Mouse (Mus musculus) heart, embryonic 10.5 days (tissue): ENCODE measurements at regions not wholly inside any gene's neighbourhood (a gene's known extent, or its start where the extent isn't known, plus 50 kb on each side); places are given as distances from the start of the nearest gene placed in this dataset.
A peak's percentile ranks its signal among the peaks of the same experiment; 100 is the strongest.

Source experiments
- DNase-seq: peaks from one replicate; pipeline ENCODE4 v3.0.0-alpha.2; 2017; ENCODE audit warnings: low spot score
- H3K27ac ChIP-seq: fragments of 300-500 bp; sonication (generic); 2 replicates; pipeline ENCODE4 v1.5.1; 2016; ENCODE audit warnings: mild to moderate bottlenecking
- H3K27me3 ChIP-seq: fragments of 300-500 bp; sonication (generic); 2 replicates; pipeline ENCODE4 v1.6.1; 2016; ENCODE audit warnings: mild to moderate bottlenecking; ENCODE audit not compliant: poor library complexity, insufficient read depth, severe bottlenecking
- H3K36me3 ChIP-seq: fragments of 300-500 bp; sonication (generic); 2 replicates; pipeline ENCODE4 v1.6.1; 2016; ENCODE audit warnings: mild to moderate bottlenecking, moderate library complexity
- H3K4me1 ChIP-seq: fragments of 300-500 bp; sonication (generic); 2 replicates; pipeline ENCODE4 v1.6.1; 2016; ENCODE audit warnings: mild to moderate bottlenecking
- H3K4me3 ChIP-seq: fragments of 300-500 bp; sonication (generic); 2 replicates; pipeline ENCODE4 v1.5.1; 2016; ENCODE audit warnings: mild to moderate bottlenecking, moderate library complexity
- H3K9me3 ChIP-seq: fragments of 300-500 bp; sonication (generic); 2 replicates; pipeline ENCODE4 v1.6.1; 2016; ENCODE audit warnings: mild to moderate bottlenecking, moderate library complexity
- WGBS: fragments of 180-500 bp; shearing (Covaris S2); methylation state at CpG from one replicate; pipeline ENCODE4 v1.1.7; 2016; 5-methylcytosine and 5-hydroxymethylcytosine counted together

- WGBS: 51% methylated on average over 3 of the region's 3 CpGs
- Histone ChIP-seq H3K4me1 (no peaks in the 10 kb centered on the region), H3K9me3 (no peaks in the 10 kb centered on the region), H3K36me3 (no peaks in the 10 kb centered on the region), H3K4me3 (no peak overlapping the region), H3K27ac (no peak overlapping the region), H3K27me3 (no peaks in the 10 kb centered on the region)
- peak; percentile 42 for DNase-seq
Observed at GRCm38 (mm10) chr2:19714025-19714424, 56.5 kb downstream of the Otud1 start.

DNA sequence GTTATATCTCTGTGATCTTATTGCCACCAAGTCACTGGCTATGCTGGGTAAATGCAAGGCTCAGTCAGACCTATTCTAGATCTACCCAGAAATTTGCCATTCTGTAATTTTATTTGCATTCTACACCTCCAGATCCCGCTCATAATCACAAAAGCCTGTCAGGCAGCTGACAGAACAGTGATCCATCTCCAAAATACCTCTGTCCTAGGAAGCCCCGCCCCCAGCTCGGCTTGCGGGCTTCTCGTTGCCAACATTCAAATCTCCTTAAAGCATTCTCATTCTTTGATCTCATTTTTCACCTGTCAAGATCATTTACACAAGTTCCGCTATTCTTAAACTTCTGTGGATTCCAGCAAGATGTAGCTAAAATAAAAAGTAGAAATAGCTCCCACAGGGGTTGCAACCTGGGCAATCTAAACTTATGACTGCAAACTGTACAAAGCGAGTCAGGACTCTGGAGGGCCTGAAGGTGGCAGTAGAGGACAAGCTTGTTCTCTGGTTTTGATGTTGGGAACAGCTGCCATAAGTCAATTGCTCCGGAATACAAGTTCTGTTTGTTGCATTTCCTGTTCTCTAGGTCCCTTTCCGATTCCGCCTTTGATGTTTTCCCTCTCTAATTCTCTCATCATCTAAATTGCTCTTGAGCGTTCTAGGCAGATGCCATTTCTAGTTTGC, 58.1 kb downstream of the Otud1 start:
- DNase-seq: peak; percentile 85
- 25% methylated on average over 11 of the region's 11 CpGs for WGBS
- Histone ChIP-seq H3K9me3 (no peaks in the 10 kb centered on the region), H3K4me1 (no peaks in the 10 kb centered on the region), H3K27ac (no peak overlapping the region), H3K36me3 (no peaks in the 10 kb centered on the region), H3K27me3 (no peaks in the 10 kb centered on the region), H3K4me3 (peak overlapping the region; percentile 41; the same call in 1 of the 2 replicates)

GRCm38 (mm10) chr2:19716388-19716787, 58.8 kb downstream of the Otud1 start:
- no peaks in the 10 kb centered on the region for H3K27me3 ChIP-seq
- WGBS: 90% methylated on average over 5 of the region's 5 CpGs
- DNase-seq: peak; percentile 14
- no peaks in the 10 kb centered on the region for H3K4me1 ChIP-seq
- H3K4me3 ChIP-seq: no peak overlapping the region
- no peaks in the 10 kb centered on the region for H3K36me3 ChIP-seq
- H3K9me3 ChIP-seq: no peaks in the 10 kb centered on the region
- H3K27ac ChIP-seq: no peak overlapping the region

GRCm38 (mm10) chr2:19726085-19726484, 68.5 kb downstream of the Otud1 start:
- Histone ChIP-seq H3K9me3 (no peaks in the 10 kb centered on the region), H3K4me3 (no peak overlapping the region), H3K36me3 (no peaks in the 10 kb centered on the region), H3K4me1 (no peaks in the 10 kb centered on the region), H3K27me3 (no peaks in the 10 kb centered on the region), H3K27ac (no peak overlapping the region)
- DNase-seq: no peak
- 74% methylated on average over 6 of the region's 6 CpGs for WGBS

GRCm38 (mm10) chr2:19726904-19727303, 69.4 kb downstream of the Otud1 start:
- Histone ChIP-seq H3K27me3 (no peaks in the 10 kb centered on the region), H3K4me3 (no peak overlapping the region), H3K27ac (no peak overlapping the region), H3K4me1 (no peaks in the 10 kb centered on the region), H3K36me3 (no peaks in the 10 kb centered on the region), H3K9me3 (no peaks in the 10 kb centered on the region)
- no peak for DNase-seq
- WGBS: 9% methylated on average over 9 of the region's 9 CpGs

DNA sequence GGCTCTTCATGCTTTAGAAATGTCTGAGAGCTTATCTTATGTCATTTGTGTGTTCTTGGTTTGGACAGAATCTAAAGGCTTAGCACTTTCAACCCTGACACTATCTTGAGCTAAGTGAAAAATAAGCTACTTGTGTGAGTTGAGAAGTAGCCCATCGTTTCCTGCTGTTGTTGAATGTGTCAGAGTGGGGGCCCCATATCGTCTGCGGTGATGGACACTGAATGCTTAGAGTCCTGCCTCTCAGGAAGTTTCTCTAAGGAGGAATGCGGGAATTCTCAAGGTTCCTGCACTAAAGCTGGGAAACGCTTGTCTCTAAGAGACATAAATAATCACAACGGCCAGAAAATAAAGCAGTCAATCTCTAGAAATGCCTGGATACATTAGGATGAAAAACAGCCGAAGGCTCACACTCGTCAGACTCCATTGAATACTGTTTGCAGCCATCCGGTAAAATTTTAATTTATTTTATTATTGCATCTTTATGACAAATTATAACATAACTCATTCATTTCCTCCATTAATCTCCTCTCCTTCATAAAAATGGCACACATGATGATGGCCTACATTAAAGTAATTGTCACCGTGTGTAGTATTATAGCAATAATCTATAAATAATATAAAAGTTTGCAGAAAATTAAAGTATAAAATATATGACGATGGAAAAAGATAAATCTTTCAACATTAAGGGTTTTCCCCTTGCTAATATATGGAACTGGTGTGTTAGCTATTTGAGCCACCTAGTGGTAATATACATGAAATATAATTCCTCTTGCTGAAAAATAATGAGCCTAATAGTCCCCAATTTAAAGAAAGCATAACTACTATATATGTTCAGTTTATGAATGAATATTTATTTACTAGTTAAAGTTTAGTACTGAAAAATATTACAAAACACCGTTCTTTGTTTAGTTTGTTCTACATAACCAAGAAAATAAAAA, 75.6 kb downstream of the Otud1 start:
- Histone ChIP-seq H3K4me1 (no peaks in the 10 kb centered on the region), H3K27ac (no peak overlapping the region), H3K9me3 (no peaks in the 10 kb centered on the region), H3K4me3 (no peak overlapping the region), H3K27me3 (no peaks in the 10 kb centered on the region), H3K36me3 (no peaks in the 10 kb centered on the region)
- WGBS: 54% methylated on average over 12 of the region's 12 CpGs
- DNase-seq: no peak

DNA sequence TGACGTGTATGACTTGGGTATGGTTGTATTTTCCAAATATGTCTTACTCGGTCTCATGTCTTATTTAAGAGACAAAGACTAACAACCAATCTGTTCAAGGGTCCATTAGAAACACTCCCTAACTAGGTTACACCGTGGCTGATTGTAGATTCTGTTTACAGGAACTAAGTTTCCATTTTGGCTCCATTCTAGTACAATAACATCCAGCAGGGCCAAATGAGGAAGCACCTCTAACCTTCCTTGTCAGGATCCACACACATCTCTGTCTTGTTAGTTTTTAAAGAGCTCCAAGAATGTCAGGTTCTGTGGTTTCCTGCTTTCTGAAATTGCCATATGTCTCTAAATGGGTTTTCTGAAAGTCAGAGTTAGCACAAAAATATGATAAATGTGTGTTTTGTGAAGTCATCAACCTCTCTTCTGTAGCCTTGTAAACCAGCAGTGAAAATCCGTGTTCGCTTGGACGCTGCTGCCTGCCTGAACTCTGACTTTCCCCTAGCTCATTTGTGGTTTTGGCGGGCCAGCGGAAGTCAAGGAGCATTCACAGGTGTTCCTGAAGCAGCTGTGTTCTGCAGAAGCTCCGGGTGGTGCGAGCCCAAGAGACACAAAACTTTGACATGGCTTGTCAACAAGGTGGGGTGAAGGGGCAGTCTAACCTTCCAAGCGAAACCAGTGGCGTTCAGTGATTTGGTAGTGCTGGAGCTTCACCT, 76.8 kb downstream of the Otud1 start:
- Histone ChIP-seq H3K4me1 (no peaks in the 10 kb centered on the region), H3K27ac (no peak overlapping the region), H3K36me3 (no peaks in the 10 kb centered on the region), H3K4me3 (no peak overlapping the region), H3K27me3 (no peaks in the 10 kb centered on the region), H3K9me3 (no peaks in the 10 kb centered on the region)
- WGBS: 75% methylated on average over 12 of the region's 12 CpGs
- DNase-seq: no peak

DNA sequence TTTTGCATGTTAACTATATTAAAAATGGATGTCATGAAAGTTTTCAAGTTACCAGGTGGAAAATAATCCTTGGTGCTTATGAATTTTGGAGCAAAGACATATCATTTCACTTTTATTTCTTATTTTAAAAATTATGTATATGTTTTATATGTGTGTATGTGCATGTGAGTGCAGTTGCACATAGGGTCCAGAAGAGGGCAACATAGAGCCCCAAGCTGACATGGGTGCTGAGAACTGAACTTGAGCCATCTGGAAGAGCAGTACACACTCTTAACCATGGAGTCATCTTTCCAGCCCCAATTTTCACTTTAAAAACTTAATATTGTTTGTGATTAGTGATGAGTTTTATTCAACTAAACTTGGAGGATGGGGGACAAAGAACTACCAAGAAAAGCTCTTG, 84.0 kb downstream of the Otud1 start:
- Histone ChIP-seq H3K27ac (no peak overlapping the region), H3K36me3 (no peaks in the 10 kb centered on the region), H3K27me3 (no peaks in the 10 kb centered on the region), H3K4me1 (no peaks in the 10 kb centered on the region), H3K4me3 (no peak overlapping the region), H3K9me3 (no peaks in the 10 kb centered on the region)
- DNase-seq: no peak

- 87% methylated on average over 4 of the region's 4 CpGs for WGBS
- no peak overlapping the region for H3K27ac ChIP-seq
- DNase-seq: no peak
- H3K36me3 ChIP-seq: no peaks in the 10 kb centered on the region
- no peaks in the 10 kb centered on the region for H3K27me3 ChIP-seq
- no peak overlapping the region for H3K4me3 ChIP-seq
- no peaks in the 10 kb centered on the region for H3K4me1 ChIP-seq
- no peaks in the 10 kb centered on the region for H3K9me3 ChIP-seq
Observed at GRCm38 (mm10) chr2:19743467-19743866, 85.9 kb downstream of the Otud1 start.

DNA sequence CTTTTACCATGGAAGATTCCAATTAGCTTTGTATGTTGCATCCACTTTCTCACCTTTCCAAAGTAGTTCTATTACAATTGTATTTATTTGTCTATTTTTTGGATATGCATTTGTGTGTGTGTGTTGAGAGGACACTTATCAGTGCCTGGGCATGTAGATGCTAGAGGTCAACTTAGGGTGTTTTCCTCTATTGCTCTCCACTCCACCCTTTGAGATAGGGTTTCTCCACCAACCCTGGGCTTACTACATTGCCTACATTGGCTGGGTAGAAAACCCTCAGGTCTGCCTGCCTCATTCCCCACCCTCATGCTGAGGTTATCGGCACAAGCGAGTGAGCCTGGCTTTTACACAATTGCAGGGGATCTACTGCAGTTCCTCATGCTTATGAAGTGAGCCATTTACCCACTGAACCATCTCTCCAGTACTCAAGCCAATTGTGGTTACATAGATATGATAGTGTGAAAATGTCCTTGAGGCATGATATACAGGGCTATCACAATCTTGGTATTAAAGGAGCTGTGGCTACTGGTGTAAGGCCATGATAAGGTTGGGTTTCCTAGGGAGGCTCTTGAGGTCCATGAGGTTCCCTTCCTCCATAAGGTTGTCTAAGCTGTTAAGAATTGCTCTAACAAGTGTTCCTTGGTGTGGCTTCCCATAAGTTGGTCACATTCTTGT, 87.6 kb downstream of the Otud1 start:
- no peaks in the 10 kb centered on the region for H3K4me1 ChIP-seq
- H3K36me3 ChIP-seq: no peaks in the 10 kb centered on the region
- WGBS: 90% methylated on average over 2 of the region's 2 CpGs
- H3K4me3 ChIP-seq: no peak overlapping the region
- DNase-seq: no peak
- H3K27me3 ChIP-seq: no peaks in the 10 kb centered on the region
- no peaks in the 10 kb centered on the region for H3K9me3 ChIP-seq
- no peak overlapping the region for H3K27ac ChIP-seq

DNA sequence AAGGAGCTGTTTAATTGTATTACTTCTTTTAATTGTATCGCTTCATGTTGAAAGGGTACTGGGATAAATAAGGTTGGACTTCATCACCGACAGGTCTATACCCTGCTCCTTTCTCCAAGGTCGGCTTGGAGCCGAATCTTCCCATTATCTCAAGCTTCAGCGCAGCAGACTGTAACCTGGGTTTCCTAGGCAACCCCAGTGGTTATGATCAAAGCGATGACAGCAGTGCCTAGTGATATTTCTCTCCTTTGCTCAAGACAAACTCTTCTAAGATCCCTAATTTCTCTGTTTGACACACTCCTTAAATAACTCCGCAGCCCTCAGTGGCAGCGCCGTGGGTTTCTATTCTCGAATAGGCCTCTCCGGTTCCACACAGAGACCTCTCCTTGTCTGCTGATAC, 95.2 kb downstream of the Otud1 start:
- no peak for DNase-seq
- Histone ChIP-seq H3K27me3 (no peaks in the 10 kb centered on the region), H3K27ac (no peak overlapping the region), H3K4me1 (no peaks in the 10 kb centered on the region), H3K4me3 (no peak overlapping the region), H3K36me3 (no peaks in the 10 kb centered on the region), H3K9me3 (no peaks in the 10 kb centered on the region)
- WGBS: 79% methylated on average over 11 of the region's 11 CpGs

- DNase-seq: no peak
- Histone ChIP-seq H3K9me3 (no peaks in the 10 kb centered on the region), H3K4me3 (no peak overlapping the region), H3K27me3 (no peaks in the 10 kb centered on the region), H3K36me3 (no peaks in the 10 kb centered on the region), H3K4me1 (no peaks in the 10 kb centered on the region), H3K27ac (no peak overlapping the region)
Observed at GRCm38 (mm10) chr2:19753479-19753878, 95.9 kb downstream of the Otud1 start.

DNA sequence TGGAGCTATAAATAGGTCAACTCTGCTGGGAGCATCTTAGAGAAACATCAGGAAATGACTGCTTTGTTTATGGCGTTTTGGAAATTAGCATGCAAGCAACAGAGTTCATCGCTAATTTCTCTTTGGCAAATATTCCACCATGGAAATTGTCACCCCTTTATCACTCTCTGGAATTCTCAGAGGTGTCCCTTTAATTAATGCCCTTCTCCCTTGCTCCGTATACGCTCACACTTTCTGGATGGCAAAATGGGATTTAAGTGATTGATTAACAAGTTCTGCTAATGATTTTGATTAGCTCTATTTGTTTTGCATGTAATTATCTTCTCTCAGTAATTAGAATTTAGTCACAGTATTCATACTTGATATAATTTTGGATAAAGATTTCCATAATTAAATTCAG, 100.4 kb downstream of the Otud1 start:
- H3K4me3 ChIP-seq: no peak overlapping the region
- WGBS: 72% methylated on average over 4 of the region's 4 CpGs
- H3K27me3 ChIP-seq: no peaks in the 10 kb centered on the region

More for the DNA sequence above, 100.4 kb downstream of the Otud1 start:
- no peak for DNase-seq
- no peaks in the 10 kb centered on the region for H3K36me3 ChIP-seq
- H3K9me3 ChIP-seq: no peaks in the 10 kb centered on the region
- no peak overlapping the region for H3K27ac ChIP-seq
- no peaks in the 10 kb centered on the region for H3K4me1 ChIP-seq
